Mouse (Mus musculus): ENCODE results near the gene Get4.

Gene Get4

GRCm38 (mm10) chr5:139283460-139284180, 31.5 kb downstream of the Get4 start:
- DNase-seq (ENCODE audit: low spot score in 2 of 2): no peak

GRCm38 (mm10) chr5:139285383-139286067, 33.4 kb downstream of the Get4 start:
- no peak for DNase-seq (ENCODE audit: low spot score in 2 of 2)

GRCm38 (mm10) chr5:139286142-139286941, 34.2 kb downstream of the Get4 start:
- DNase-seq (ENCODE audit: low spot score in 2 of 2): no peak

- no peak for DNase-seq (ENCODE audit: low spot score in 2 of 2)
These were observed 35.0 kb downstream of the Get4 start for GRCm38 (mm10) chr5:139287099-139287498.

GRCm38 (mm10) chr5:139287787-139288186, 35.7 kb downstream of the Get4 start:
- DNase-seq (ENCODE audit: low spot score in 2 of 2): no peak

DNA sequence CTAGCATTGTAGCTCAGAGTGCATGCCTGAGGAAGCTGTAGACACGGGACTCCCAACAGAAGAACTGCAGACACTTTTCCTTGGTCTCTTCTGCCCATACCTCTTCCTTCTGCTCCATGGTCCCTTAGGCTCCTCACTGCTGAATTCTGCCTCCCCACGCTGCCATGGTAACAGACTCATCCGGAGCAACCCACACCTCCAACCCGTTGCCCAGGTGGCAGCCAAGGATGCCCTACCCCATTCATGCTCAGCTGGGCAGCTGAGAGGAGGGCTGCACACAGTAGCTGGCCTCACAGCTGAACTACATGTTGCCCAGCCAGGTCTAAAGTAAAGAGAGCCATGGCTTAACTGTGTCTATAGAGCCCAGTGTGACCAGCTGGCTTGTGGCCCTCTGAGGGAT, 36.5 kb downstream of the Get4 start:
- no peak for DNase-seq (ENCODE audit: low spot score in 2 of 2)

DNA sequence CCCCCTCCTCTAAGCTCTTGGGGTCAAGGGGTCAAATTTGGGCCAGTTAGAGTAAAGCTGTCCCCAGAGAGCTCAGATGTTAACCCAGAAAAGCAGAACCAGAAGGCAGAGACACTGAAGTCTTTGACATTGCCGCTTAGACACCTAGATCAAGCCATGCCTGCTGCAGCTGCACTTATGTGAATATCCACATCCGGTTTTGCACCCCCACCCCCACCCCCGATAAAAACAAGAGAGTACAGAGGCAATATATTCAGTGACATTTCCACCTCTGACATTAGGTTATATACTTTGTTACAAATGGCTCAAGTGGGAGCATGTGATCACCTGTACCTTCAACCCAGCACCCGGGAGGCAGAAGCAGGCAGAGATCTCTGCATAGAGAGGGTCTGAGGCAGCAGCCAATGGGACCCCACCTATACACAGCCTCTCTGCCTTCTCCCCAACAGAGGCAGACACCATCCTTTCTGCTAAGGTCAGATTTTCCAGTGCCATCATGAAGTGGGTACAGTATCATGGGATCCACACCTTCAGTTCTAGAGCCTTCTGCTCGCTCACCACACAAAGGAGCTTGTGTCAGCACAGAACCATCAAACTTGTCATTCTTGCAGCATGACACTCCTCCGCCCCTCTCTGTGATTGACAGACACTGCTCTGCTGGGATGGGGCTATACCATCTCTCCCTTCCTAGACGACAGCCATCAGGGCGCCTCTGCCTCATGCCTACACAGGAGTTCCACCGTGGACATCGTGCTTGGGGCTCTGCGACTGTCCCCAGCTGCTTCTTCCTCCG, 38.5 kb downstream of the Get4 start:
- DNase-seq (ENCODE audit: low spot score in 2 of 2): no peak

- DNase-seq (ENCODE audit: low spot score in 2 of 2): no peak
These were observed 39.9 kb downstream of the Get4 start for GRCm38 (mm10) chr5:139291811-139292560.

DNA sequence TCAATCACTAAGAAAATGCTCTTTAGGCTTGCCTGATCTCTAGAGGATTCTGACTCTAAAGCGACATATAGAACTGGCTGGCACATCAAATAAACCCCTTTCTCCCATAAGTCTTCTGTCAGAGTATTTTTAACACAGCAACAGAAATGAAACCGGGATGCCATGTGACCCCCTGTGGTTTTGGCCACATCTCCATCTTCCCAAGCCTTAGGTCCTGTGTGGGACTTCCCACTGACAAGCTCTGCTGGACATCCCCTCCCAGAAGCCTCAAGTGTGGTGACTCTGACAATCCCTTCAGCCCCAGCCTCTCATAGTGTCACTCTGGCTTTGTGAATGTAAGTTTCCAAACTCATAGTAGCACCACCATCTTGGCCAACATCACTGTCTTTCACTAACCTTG, 42.0 kb downstream of the Get4 start:
- DNase-seq (ENCODE audit: low spot score in 2 of 2): no peak

DNA sequence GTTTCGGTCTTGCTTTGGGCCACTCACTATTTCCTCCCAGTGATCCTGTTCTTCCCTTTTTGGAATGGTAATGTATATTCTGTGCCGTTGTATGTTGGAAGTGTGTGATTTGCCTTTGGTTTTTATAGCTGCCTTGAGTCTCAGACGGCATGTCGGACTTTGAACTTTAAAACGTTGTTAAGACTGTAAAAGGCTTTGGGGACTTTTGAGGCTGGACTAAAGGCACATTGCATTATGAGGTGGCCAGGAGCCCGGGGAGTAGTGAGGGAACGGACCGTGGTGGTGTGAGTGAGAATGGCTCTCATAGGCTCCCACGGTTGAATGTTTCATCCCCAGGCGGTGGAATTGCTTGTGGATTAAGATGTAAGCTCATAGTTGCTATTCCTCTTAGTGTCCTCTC, 45.0 kb downstream of the Get4 start:
- DNase-seq (ENCODE audit: low spot score in 2 of 2): no peak

- DNase-seq (ENCODE audit: low spot score in 2 of 2): no peak
These were observed 45.6 kb downstream of the Get4 start for GRCm38 (mm10) chr5:139297745-139298144.

DNA sequence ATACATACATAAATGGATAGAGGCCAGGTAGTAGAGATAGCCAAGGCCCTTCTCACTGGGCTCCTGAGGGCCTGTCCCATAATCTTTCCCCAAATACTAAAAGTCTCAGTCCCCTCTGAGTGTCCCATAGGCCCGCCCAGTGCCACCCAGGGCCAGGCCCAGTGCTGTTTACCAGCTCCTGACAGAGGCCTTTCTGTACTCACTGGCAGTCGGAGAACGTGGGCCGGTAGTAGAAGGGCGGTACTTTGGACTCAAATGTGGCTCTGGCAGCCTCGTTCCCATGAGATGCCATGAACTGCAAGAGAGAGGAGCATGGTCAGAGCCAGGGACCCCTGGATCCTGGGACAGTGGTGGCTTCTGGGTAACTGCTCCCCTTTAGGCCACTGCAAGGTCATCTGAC, 50.0 kb downstream of the Get4 start:
- no peak for DNase-seq (ENCODE audit: low spot score in 2 of 2)

DNA sequence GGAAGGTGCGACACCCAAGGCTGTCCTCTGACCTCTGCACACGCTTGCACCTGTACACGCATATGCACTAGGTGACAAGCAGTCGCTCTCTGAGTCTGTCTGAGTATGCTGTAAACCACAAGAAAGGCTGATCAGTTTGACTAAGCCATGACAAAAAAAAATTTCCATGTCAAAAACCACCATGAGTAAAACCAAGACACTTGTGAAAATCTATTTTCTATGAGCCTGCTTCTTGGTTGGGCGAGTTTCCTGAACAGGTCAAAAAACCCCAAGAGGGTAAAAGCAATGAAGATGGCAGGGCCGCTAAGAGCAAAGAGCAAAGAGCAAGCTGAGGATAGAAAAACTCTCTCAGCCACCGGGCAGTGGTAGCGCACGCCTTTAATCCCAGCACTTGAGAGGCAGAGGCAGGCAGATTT, 51.5 kb downstream of the Get4 start:
- no peak for DNase-seq (ENCODE audit: low spot score in 2 of 2)

GRCm38 (mm10) chr5:139309946-139310345, 57.8 kb downstream of the Get4 start:
- DNase-seq (ENCODE audit: low spot score in 2 of 2): no peak

DNA sequence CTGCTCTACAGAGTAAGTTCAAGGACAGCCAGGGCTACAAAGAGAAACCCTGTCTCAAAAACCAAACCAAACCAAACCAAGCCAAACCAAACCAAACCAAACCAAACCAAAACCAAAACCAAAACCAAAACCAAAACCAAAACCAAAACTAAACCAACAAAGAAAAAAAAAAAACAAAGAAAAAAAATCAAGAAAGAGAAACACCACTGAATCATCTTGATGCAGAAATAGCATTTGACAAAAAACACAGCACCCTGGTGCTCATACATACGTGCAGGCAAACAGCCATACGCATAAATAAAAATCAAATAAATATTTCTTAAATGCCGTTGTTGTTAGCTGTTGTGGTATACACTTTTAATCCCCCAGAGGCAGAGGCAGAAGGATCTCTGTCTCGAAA, 58.4 kb downstream of the Get4 start:
- DNase-seq (ENCODE audit: low spot score in 2 of 2): no peak

DNA sequence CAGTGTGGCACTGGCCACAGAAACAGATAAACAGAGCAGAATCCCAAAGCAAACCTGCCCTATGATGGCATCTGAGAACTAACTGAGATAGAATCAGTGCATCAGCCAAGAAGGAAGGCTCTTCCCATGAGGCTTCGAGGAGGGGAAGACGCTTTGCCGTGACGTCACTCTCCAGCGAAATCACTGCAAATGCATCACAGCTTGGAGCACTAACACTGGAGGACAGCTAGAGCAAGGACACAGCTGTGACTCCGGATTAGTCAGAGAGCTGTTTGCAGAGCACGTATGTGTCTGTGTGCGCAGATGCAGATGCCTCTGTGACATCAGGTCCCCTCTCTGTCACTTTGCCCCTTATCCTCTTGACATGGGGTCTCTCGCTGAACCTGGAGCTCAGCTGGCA, 59.7 kb downstream of the Get4 start:
- no peak for DNase-seq (ENCODE audit: low spot score in 2 of 2)

GRCm38 (mm10) chr5:139313536-139313935, 61.4 kb downstream of the Get4 start:
- DNase-seq (ENCODE audit: low spot score in 2 of 2): no peak

DNA sequence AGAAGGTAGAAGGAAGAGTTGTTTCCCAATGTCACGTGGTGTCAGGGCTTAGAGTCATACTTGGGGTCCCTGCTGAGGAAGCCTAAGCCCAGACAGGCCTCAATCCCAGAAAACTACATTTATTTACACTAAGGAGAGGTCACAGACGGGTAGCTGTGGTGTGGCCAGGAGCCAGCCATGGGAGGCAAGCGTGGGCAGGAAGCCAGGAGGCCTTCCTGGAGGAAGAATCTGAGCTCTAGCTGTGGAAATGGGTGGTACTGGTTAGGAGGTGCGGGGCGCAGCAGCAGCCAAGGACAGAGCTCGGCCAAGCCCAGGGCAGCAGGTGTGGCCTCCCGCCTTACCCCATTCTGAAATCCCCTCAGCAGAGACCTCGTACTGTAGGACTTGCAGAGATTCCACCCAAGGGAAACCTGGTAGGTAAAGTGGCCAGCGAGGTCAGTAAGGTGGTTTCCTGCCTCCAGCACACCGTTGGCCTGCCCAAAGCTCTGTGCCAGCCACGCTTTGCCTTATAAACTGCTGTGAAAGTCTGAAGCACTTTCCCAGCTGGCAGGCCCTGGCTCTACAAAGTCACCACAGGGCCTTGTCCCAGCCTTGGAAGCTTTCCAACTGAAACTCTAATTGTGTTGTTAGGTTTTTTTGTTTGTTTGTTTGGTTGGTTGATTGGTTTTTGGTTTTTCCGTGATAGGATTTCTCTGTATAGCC, 63.0 kb downstream of the Get4 start:
- no peak for DNase-seq (ENCODE audit: low spot score in 2 of 2)

- DNase-seq (ENCODE audit: low spot score in 2 of 2): peak; percentile 67 to 84
These were observed 65.0 kb downstream of the Get4 start for GRCm38 (mm10) chr5:139316982-139317675.

All from urinary bladder, adult 18-20 months (tissue).